Mouse (Mus musculus) kidney, embryonic 16.5 days (tissue): Measurements from ENCODE around the gene Smpdl3a. TPM values are rescaled to one million over a fixed set of nuclear protein-coding genes. Genes with fewer than 3 reads are reported as not detected.
A peak's percentile ranks its signal among the peaks of the same experiment; 100 is the strongest.

ENCODE experiments used
- ATAC-seq: fragments of 200-750 bp; cut with Nextera tagmentation; 2 replicates; pipeline ENCODE4 v1.8.0; 2017; ENCODE audit warnings: moderate TSS enrichment; ENCODE audit not compliant: low FRiP score, low TSS enrichment
- H3K27ac ChIP-seq: fragments of 300-500 bp; sonication (generic); 2 replicates; pipeline ENCODE4 v1.5.1; 2014; ENCODE audit warnings: low read length
- H3K27me3 ChIP-seq: fragments of 300-500 bp; sonication (generic); 2 replicates; pipeline ENCODE4 v1.6.1; 2014; ENCODE audit warnings: low read length, control low read depth, mixed read lengths; ENCODE audit not compliant: insufficient read depth
- H3K36me3 ChIP-seq: fragments of 300-500 bp; sonication (generic); 2 replicates; pipeline ENCODE4 v1.6.1; 2014; ENCODE audit warnings: low read length, control low read depth, mixed read lengths; ENCODE audit not compliant: insufficient read depth
- H3K4me1 ChIP-seq: fragments of 300-500 bp; sonication (generic); 2 replicates; pipeline ENCODE4 v1.6.1; 2014; ENCODE audit warnings: low read length, control low read depth, mixed read lengths; ENCODE audit not compliant: insufficient read depth
- H3K4me2 ChIP-seq: fragments of 300-500 bp; sonication (generic); replicated peaks from 2 replicates; pipeline ENCODE4 v1.6.1; 2014; ENCODE audit warnings: low read depth, low read length
- H3K4me3 ChIP-seq: fragments of 300-500 bp; sonication (generic); 2 replicates; pipeline ENCODE4 v1.5.1; 2014; ENCODE audit warnings: mild to moderate bottlenecking, low read length
- H3K9ac ChIP-seq: fragments of 300-500 bp; sonication (generic); replicated peaks from 2 replicates; pipeline ENCODE4 v1.6.1; 2014; ENCODE audit warnings: low read length
- H3K9me3 ChIP-seq: fragments of 300-500 bp; sonication (generic); 2 replicates; pipeline ENCODE4 v1.6.1; 2016; ENCODE audit warnings: low read length, control low read depth
- WGBS: fragments of 180-500 bp; shearing (Covaris S2); extraction: QIAGEN DNeasy Blood & Tissue Kit; methylation state at CpG from one replicate; pipeline ENCODE4 v1.1.7; 2014; 5-methylcytosine and 5-hydroxymethylcytosine counted together
- polyA plus RNA-seq: library from polyadenylated mRNA; unstranded; fragments of >200 nt; fragmentation: Nextera tagmentation; extraction: Ambion mirVana; gene quantifications from 2 replicates; pipeline ENCODE4 v1.2.1, GENCODE M21; 2015

Gene Smpdl3a
- polyA plus RNA-seq, 1 experiment from 2014 or later, result 39.2 TPM

- Histone ChIP-seq H3K27ac (no peak overlapping the region), H3K4me2 (peak overlapping the region; percentile 31), H3K4me1 (peaks cover 18% of the 10 kb centered on the region), H3K4me3 (0 out of 2 replicates have a peak overlapping the region, but pooled peaks have one; percentile 9), H3K9me3 (no peaks in the 10 kb centered on the region), H3K9ac (no peak overlapping the region), H3K36me3 (no peaks in the 10 kb centered on the region), H3K27me3 (no peaks in the 10 kb centered on the region)
- WGBS, result 14% methylated on average over 7 of the region's 7 CpGs
- ATAC-seq, result peak; percentile 87
These were observed 9.8 kb upstream of the Smpdl3a start for GRCm38 (mm10) chr10:57784131-57784875.

- WGBS, result 27% methylated on average over 7 of the region's 7 CpGs
- no peaks in the 10 kb centered on the region for H3K36me3 ChIP-seq
- H3K27ac ChIP-seq, result no peak within 1 kb of the TSS
- no peak within 1 kb of the TSS for H3K9ac ChIP-seq
- no peaks in the 10 kb centered on the region for H3K9me3 ChIP-seq
- 0 out of 2 replicates have a peak within 1 kb of the TSS, but pooled peaks have one; percentile 9 for H3K4me3 ChIP-seq
- peaks cover 18% of the 10 kb centered on the region for H3K4me1 ChIP-seq
- H3K4me2 ChIP-seq, result peak within 1 kb of the TSS; percentile 31
- no peak; the same call in 1 of the 2 replicates for ATAC-seq
- H3K27me3 ChIP-seq, result no peaks in the 10 kb centered on the region
These were observed 9.3 kb upstream of the Smpdl3a start, which contains the start of gene Fabp7 for GRCm38 (mm10) chr10:57784876-57785150. Gene Fabp7 (plus strand): TSS chr10:57784881.

GRCm38 (mm10) chr10:57785552-57785951 lies 8.6 kb upstream of the Smpdl3a start:
- WGBS, result 71% methylated on average over 2 of the region's 2 CpGs
- H3K9ac ChIP-seq, result no peak overlapping the region
- no peak overlapping the region for H3K4me3 ChIP-seq
- no peak overlapping the region for H3K27ac ChIP-seq
- H3K36me3 ChIP-seq, result no peaks in the 10 kb centered on the region
- H3K4me2 ChIP-seq, result no peak overlapping the region
- H3K27me3 ChIP-seq, result no peaks in the 10 kb centered on the region
- peaks cover 18% of the 10 kb centered on the region for H3K4me1 ChIP-seq
- ATAC-seq, result no peak
- H3K9me3 ChIP-seq, result no peaks in the 10 kb centered on the region

- no peak overlapping the region for H3K4me3 ChIP-seq
- no peak overlapping the region for H3K9ac ChIP-seq
- no peaks in the 10 kb centered on the region for H3K9me3 ChIP-seq
- no peak overlapping the region for H3K4me2 ChIP-seq
- no peaks in the 10 kb centered on the region for H3K27me3 ChIP-seq
- 89% methylated on average over 1 of the region's 1 CpGs for WGBS
- H3K27ac ChIP-seq, result no peak overlapping the region
- H3K4me1 ChIP-seq, result peaks cover 13% of the 10 kb centered on the region
- no peak for ATAC-seq
- no peaks in the 10 kb centered on the region for H3K36me3 ChIP-seq
These were observed 1.2 kb upstream of the Smpdl3a start for GRCm38 (mm10) chr10:57792957-57793356.

- peak overlapping the region; percentile 72 for H3K27ac ChIP-seq
- WGBS, result under 1% methylated on average over 44 of the region's 44 CpGs
These were observed 641 bp downstream of the Smpdl3a start for GRCm38 (mm10) chr10:57794491-57795461.

GRCm38 (mm10) chr10:57795542-57795941 lies 1.4 kb downstream of the Smpdl3a start:
- H3K27ac ChIP-seq, result peak overlapping the region; percentile 72
- WGBS, result 16% methylated on average over 4 of the region's 4 CpGs
- ATAC-seq, result peak; percentile 43; the same call in 1 of the 2 replicates
- H3K9ac ChIP-seq, result no peak overlapping the region
- H3K4me2 ChIP-seq, result peak overlapping the region; percentile 85
- no peaks in the 10 kb centered on the region for H3K9me3 ChIP-seq
- peaks cover 13% of the 10 kb centered on the region for H3K4me1 ChIP-seq
- no peaks in the 10 kb centered on the region for H3K27me3 ChIP-seq
- peak overlapping the region; percentile 59 for H3K4me3 ChIP-seq
- H3K36me3 ChIP-seq, result no peaks in the 10 kb centered on the region

More at GRCm38 (mm10) chr10:57794491-57795461, 641 bp downstream of the Smpdl3a start:
- H3K4me2 ChIP-seq, result peak overlapping the region; percentile 85
- H3K9ac ChIP-seq, result peak overlapping the region; percentile 73
- peak; percentile 88 for ATAC-seq
- peak overlapping the region; percentile 59 for H3K4me3 ChIP-seq
- H3K36me3 ChIP-seq, result no peaks in the 10 kb centered on the region
- peaks cover 13% of the 10 kb centered on the region for H3K4me1 ChIP-seq
- H3K9me3 ChIP-seq, result no peaks in the 10 kb centered on the region
- no peaks in the 10 kb centered on the region for H3K27me3 ChIP-seq

- Histone ChIP-seq H3K27ac (peak overlapping the region; percentile 72), H3K27me3 (no peaks in the 10 kb centered on the region), H3K9me3 (no peaks in the 10 kb centered on the region), H3K4me2 (peak overlapping the region; percentile 85), H3K4me3 (peak overlapping the region; percentile 59), H3K36me3 (no peaks in the 10 kb centered on the region), H3K9ac (no peak overlapping the region), H3K4me1 (peaks cover 13% of the 10 kb centered on the region)
- WGBS, result 11% methylated on average over 4 of the region's 4 CpGs
- ATAC-seq, result peak; percentile 58
These were observed 1.9 kb downstream of the Smpdl3a start for GRCm38 (mm10) chr10:57796057-57796456.

- 87% methylated on average over 1 of the region's 1 CpGs for WGBS
- H3K9ac ChIP-seq, result no peak overlapping the region
- no peaks in the 10 kb centered on the region for H3K27me3 ChIP-seq
- no peaks in the 10 kb centered on the region for H3K9me3 ChIP-seq
- no peak for ATAC-seq
- no peak overlapping the region for H3K27ac ChIP-seq
- H3K4me3 ChIP-seq, result no peak overlapping the region
- no peaks in the 10 kb centered on the region for H3K36me3 ChIP-seq
- no peak overlapping the region for H3K4me2 ChIP-seq
- peaks cover 13% of the 10 kb centered on the region for H3K4me1 ChIP-seq
These were observed 5.4 kb downstream of the Smpdl3a start for GRCm38 (mm10) chr10:57799486-57799885.

GRCm38 (mm10) chr10:57807754-57808153 lies 13.6 kb downstream of the Smpdl3a start:
- 86% methylated on average over 6 of the region's 6 CpGs for WGBS
- no peak overlapping the region for H3K27ac ChIP-seq

More at GRCm38 (mm10) chr10:57807754-57808153, 13.6 kb downstream of the Smpdl3a start:
- H3K9ac ChIP-seq, result no peak overlapping the region
- H3K27me3 ChIP-seq, result no peaks in the 10 kb centered on the region
- ATAC-seq, result no peak
- no peak overlapping the region for H3K4me3 ChIP-seq
- H3K9me3 ChIP-seq, result no peaks in the 10 kb centered on the region
- peaks cover 2% of the 10 kb centered on the region; the same call in 1 of the 2 replicates for H3K36me3 ChIP-seq
- H3K4me1 ChIP-seq, result no peaks in the 10 kb centered on the region
- H3K4me2 ChIP-seq, result no peak overlapping the region
